Mouse (Mus musculus) cortical plate, adult 2 months (tissue): ENCODE measurements around the gene Dera. TPM values are rescaled to one million over a fixed set of nuclear protein-coding genes. Genes with fewer than 3 reads are reported as not detected.

ENCODE experiments used
- H3K27ac ChIP-seq: fragments of 200-500 bp; 2 replicates; pipeline ENCODE4 v1.5.1; 2012; ENCODE audit warnings: low read length, control low read depth, inconsistent platforms; ENCODE audit not compliant: insufficient read depth
- H3K4me1 ChIP-seq: fragments of 200-500 bp; 2 replicates; pipeline ENCODE4 v1.6.1; 2011; ENCODE audit warnings: low read length; ENCODE audit not compliant: control insufficient read depth, insufficient read depth
- H3K4me3 ChIP-seq: fragments of 200-500 bp; 2 replicates; pipeline ENCODE4 v1.5.1; 2011; ENCODE audit warnings: mild to moderate bottlenecking, low read length, control low read depth; ENCODE audit not compliant: insufficient read depth
- CTCF ChIP-seq: fragments of 200-500 bp; IDR thresholded peaks from 2 replicates; pipeline ENCODE4 v1.5.1; 2011; ENCODE audit warnings: mild to moderate bottlenecking, control low read depth, low read length; ENCODE audit not compliant: insufficient read depth; ENCODE audit errors: extremely low read depth
- POLR2A ChIP-seq: fragments of 200-500 bp; IDR thresholded peaks from 2 replicates; pipeline ENCODE4 v1.6.1; 2011; ENCODE audit warnings: mild to moderate bottlenecking, low read length, control low read depth; ENCODE audit not compliant: insufficient read depth; ENCODE audit errors: extremely low read depth
- polyA plus RNA-seq: library from polyadenylated mRNA; depleted of rRNA; stranded (reverse); fragments of >200 nt; gene quantifications from 2 replicates; pipeline ENCODE4 v1.2.3, GENCODE M21; 2012

The Dera gene
- polyA plus RNA-seq, 1 experiment, result 4.0 TPM

DNA sequence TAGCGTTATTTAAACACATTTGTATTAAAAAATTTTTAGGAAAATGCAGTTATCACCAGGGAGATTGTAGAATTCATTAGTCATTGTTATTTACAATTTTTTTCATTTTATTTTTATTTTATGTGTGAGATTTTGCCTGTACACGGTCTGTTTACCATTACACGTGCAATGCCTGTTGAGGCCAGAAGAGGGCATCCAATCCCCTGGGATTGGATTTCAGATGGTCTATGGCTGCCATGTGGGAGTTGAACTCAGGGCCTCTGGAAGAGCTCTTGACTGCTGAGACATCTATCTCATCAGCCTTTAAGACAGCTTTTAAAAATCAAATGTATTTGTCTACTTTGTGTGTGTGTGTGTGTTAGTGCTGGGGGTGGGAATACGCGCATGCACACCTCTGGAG lies 2.0 kb downstream of the Dera start:
- Histone ChIP-seq H3K4me1 (no peaks in the 10 kb centered on the region), H3K27ac (no peak overlapping the region), H3K4me3 (no peak overlapping the region)
- TF ChIP-seq CTCF (peak; percentile 70), POLR2A (no peak)

DNA sequence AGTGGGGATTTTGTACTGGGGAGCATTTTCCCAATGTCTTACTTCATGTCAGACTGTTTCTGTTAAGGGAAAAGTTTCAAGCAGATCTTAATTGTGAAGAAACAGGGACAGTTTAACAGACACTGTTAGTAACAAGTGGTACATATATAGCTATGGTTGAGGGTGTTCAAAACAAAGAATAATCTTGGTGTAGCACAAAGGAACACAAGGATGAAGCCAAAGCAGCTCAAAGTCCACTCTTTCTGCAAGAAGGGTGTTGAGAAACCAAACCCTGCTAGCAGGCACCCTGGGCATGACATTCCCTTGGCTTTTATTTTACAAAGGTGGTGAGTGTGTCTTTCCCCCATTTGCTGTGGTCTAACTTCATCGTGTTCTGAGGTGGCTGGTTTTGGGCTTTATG lies 3.5 kb downstream of the Dera start:
- Histone ChIP-seq H3K4me1 (no peaks in the 10 kb centered on the region), H3K27ac (no peak overlapping the region), H3K4me3 (no peak overlapping the region)
- TF ChIP-seq POLR2A (no peak), CTCF (no peak)

DNA sequence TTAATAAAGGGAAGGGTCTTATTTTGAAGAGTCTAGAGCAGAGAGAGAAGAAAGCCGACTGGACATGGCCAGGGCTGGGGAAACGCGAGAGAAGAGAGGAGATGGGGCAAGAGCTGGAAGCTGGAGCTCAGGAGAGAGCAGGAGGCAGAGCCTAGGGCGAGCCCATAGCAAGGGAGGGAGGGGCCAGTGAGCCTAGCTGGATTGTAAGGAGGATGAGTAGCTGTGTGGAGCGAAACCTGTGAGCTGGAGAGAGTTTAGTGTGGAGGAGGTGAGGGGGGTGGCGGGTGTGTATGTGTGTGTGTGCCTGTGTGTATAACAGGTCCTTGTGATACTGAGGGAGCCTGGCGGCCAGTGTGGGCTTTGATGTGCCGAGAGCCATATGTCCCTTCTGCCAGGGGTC lies 5.3 kb downstream of the Dera start:
- Histone ChIP-seq H3K4me1 (no peaks in the 10 kb centered on the region), H3K4me3 (no peak overlapping the region), H3K27ac (no peak overlapping the region)
- TF ChIP-seq POLR2A, result no peak
- TF ChIP-seq CTCF, result no peak

DNA sequence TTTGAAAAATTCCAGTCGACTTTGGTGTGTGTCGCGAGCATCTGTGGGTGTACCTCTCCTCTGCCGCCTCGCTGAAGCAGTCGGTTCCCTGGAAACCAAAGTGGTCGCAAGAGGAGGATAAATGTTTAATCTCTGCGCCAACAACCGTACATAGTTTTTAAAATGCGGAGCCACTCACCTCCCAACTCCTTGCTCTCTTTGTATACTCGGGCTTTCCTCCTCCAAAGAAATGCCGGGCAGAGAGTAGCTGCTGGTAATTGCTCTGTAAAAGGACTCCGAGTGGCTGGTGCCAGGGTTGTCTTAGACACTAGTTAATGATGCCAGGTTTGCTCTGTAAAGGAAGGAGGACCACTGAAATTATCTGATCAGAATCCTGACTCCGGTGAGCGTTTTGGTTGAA lies 6.6 kb downstream of the Dera start:
- H3K4me1 ChIP-seq, result no peaks in the 10 kb centered on the region
- no peak overlapping the region for H3K4me3 ChIP-seq
- no peak for TF ChIP-seq POLR2A
- TF ChIP-seq CTCF, result no peak
- H3K27ac ChIP-seq, result no peak overlapping the region

DNA sequence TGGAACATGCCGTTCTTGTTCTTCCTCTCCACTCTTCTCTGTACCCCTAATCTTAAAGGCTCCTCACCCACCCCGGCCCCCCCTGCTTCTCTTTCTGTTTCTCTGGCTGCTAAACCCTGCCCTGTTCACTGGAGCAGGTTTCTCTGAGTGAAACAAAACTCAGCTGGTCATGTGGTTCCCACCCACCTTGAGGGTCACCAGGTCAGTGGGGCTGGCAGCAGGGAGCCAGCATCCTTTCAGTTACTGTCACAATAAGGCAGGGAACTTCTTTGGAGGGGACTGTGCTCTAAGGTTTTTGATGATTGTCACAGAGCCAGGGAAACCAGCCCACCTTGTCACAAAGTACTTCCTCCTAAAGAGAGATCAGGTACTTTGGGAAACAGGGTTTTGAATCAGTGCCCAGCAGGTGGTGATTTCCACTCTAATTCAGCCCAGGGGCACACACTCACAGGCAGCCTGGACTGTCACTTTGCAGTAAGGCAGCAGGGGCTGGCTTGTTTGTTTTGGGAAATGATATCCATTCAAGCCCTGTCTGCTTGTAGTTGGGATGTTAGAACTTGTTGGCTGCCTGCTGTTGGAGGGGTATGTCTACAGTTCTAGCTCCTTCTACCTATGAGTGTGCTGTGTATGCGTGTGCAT lies 10.3 kb downstream of the Dera start:
- H3K4me1 ChIP-seq, result no peaks in the 10 kb centered on the region

DNA sequence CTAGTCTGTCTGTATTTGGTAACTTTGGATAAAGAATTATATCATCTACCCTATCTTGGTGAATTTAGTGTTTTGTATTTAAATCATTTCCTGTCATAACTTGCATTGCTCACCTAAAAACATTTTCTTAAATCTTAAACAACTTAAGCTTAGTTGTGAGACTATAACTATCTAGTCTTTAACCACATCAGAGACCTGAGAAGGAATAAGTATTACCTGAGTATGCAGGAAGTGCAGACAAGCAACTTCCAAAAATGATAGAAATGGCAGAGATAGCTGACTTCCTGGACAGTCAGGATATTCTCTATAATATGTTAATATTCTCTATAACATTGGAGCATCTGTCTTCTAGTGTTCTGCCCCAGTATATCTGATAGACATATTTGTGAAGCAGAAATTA lies 11.8 kb downstream of the Dera start:
- H3K4me3 ChIP-seq, result no peak overlapping the region
- no peak overlapping the region for H3K27ac ChIP-seq
- H3K4me1 ChIP-seq, result no peaks in the 10 kb centered on the region
- TF ChIP-seq CTCF (no peak), POLR2A (no peak)

More for the DNA sequence above, 10.3 kb downstream of the Dera start:
- H3K4me3 ChIP-seq, result no peak overlapping the region
- no peak for TF ChIP-seq CTCF
- no peak for TF ChIP-seq POLR2A
- H3K27ac ChIP-seq, result no peak overlapping the region

DNA sequence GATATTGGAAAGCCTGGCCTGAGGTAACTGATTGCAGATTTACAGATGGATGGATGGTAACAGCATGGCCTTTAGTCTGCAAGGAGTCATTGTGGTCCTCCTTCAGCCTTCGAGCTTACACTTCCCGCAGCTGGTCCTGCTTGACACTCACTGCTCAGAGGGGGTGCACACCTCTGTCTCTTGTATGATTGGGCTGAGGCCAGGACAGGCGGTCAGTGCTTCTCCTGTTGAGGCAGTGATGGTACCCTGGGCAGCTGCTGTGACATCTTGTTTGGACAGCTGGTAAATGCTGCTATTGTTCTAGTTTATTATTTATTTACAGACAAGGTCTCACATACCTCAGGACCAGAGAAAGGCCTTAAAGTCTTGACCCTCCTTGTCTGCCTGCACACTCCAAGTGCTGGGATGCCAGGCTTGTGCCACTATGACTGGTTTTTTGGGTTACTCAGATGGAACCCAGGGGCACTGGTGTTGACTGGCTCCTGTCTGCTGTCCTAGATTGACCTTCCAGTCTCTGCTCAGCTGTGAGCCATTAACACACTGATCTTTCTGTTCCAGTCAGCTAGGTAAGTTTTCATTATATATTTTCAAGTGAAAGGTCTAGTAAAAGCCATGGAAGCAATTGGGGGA lies 17.4 kb downstream of the Dera start:
- Histone ChIP-seq H3K4me3 (no peak overlapping the region), H3K27ac (no peak overlapping the region), H3K4me1 (no peaks in the 10 kb centered on the region)
- TF ChIP-seq CTCF, result no peak
- TF ChIP-seq POLR2A, result no peak

DNA sequence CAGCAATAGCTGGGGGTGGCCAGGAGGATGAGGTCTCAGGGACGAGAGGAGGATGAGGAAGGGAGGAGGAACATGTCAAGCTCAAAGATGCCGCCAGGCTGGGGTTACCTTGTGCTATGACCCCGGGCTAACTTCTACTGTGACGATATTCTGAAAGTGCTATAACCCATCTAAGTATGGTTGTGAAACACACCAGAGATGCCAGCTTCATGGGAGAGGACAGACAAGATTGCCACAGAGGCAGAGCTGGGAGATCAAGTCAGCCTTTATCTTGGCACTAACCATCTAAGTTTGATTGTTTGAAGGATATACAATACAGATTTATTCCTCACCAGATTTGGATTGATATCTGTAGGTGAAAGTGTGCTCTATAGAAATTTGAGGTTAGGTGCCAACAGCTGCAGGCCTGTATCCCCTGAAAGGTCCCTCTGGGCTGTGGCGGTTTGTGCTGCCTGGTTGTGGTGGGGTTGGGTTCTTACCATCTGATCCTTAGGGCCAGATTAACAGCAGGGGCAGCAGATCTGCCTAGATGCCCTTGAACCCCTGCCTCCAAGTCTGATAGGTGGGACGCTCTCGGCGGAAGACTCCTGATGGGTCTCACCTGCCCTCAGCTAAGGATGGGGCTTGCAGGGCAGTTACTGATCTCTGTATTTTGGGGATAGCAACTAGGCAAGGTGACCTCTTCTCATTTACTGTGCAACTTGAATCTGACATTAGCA lies 18.7 kb downstream of the Dera start:
- no peak for TF ChIP-seq POLR2A
- TF ChIP-seq CTCF, result no peak
- Histone ChIP-seq H3K27ac (no peak overlapping the region), H3K4me3 (no peak overlapping the region), H3K4me1 (no peaks in the 10 kb centered on the region)

DNA sequence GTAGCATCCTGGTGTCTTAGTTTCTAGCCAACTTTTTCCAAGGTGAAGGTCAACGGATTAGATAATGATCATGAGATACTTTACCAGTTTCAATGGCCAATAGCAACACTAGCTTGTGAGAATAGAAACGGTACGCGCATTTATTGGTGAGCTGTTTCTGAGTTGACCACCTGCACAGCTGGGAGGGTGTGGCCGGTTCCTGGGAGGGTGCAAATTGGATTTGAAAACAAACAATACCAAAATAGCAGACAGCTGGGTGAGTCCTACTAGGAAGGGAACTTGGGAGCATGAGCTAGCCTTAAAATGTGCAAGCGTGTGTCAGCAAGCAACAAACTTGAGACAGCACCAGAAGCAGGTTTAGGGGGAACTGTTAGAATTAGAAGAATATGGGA lies 19.3 kb downstream of the Dera start:
- no peak overlapping the region for H3K4me3 ChIP-seq
- no peaks in the 10 kb centered on the region for H3K4me1 ChIP-seq
- TF ChIP-seq CTCF, result no peak
- no peak overlapping the region for H3K27ac ChIP-seq

DNA sequence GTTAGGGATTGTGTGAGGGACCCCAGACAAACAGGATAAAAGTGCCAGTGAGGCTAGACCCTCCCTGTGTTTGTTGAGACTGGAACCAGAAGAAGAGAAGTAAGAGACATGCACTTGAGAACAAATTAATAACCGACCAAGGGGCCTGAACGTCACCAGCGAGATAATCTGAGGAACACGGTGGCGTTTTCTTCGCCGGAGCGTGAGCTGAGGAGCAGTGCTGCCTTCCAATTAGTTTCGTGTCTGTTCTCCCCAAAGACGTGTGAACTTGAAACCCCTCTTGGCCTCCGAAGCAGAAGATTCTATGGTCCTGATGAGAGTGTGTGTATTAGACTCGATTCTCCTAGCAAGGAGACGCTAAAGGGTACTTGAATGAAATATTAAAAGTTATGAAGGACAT lies 19.8 kb downstream of the Dera start:
- Histone ChIP-seq H3K27ac (no peak overlapping the region), H3K4me3 (no peak overlapping the region), H3K4me1 (no peaks in the 10 kb centered on the region)
- TF ChIP-seq CTCF, result no peak
- TF ChIP-seq POLR2A, result no peak
